Mouse (Mus musculus): Measurements from ENCODE around the gene Raver2.

- TF ChIP-seq CTCF (IDR thresholded peaks at IDR 0.05; ENCODE audit: low read depth), result no peak
- no peak for TF ChIP-seq EP300 (optimal IDR thresholded peaks at IDR 0.05)
Measured at GRCm38 (mm10) chr4:101027852-101028411, 40.9 kb upstream of the Raver2 start.

Data from stomach, postnatal 0 days (tissue).